Mouse (Mus musculus) brain, embryonic 14.5 days (tissue): ENCODE data around the gene Etv4.

ENCODE experiments used
- CTCF ChIP-seq: fragments of 200-500 bp; IDR thresholded peaks from 2 replicates; pipeline ENCODE4 v1.5.1; 2012; ENCODE audit warnings: inconsistent platforms, mild to moderate bottlenecking, moderate library complexity, borderline replicate concordance; ENCODE audit not compliant: insufficient read depth, insufficient read length; ENCODE audit errors: extremely low read depth
- POLR2A ChIP-seq: fragments of 200-500 bp; IDR thresholded peaks from 2 replicates; pipeline ENCODE4 v1.6.1; 2012; ENCODE audit warnings: mild to moderate bottlenecking, inconsistent platforms, borderline replicate concordance; ENCODE audit not compliant: poor library complexity, insufficient read depth, insufficient read length, severe bottlenecking; ENCODE audit errors: extremely low read depth

DNA sequence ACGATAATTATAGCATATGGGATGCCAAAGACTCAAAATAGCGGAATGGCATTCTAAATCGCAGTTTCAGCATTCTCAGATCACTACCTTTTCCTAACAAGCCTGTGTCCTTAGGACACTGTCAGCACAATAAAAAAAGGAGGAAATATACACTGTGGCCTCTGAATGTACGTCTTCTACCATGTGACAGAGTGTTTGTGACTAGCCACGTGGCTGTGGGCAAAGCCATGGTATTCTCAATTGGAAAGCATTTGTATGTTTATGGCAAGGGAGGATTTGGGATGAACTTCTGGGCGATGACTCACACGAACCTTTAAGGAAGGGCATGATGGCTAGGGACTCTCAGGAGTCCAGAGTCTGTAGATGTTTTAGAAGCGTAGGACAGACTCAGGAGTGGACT is 60.1 kb downstream of the Etv4 start:
- TF ChIP-seq CTCF (no peak), POLR2A (no peak)
